Mouse (Mus musculus): ENCODE results near the gene Robo2.
"Not testable (repeated sequence)": the region's sequence is repeated elsewhere in the genome, so short reads cannot be mapped to it uniquely, and the experiment has no call there.

The Robo2 gene

GRCm38 (mm10) chr16:74200024-74200703 lies 211.5 kb downstream of the Robo2 start:
- DNase-seq, result no peak

- no peak for DNase-seq
Observed at GRCm38 (mm10) chr16:74192979-74193554, 218.6 kb downstream of the Robo2 start.

GRCm38 (mm10) chr16:74191621-74192020 lies 220.0 kb downstream of the Robo2 start:
- DNase-seq, result no peak

GRCm38 (mm10) chr16:74182509-74183113 lies 229.0 kb downstream of the Robo2 start:
- DNase-seq, result peak; percentile 6

- no peak for DNase-seq
Observed at GRCm38 (mm10) chr16:74172673-74173072, 239.0 kb downstream of the Robo2 start.

GRCm38 (mm10) chr16:74169642-74170041 lies 242.0 kb downstream of the Robo2 start:
- DNase-seq, result no peak

- DNase-seq, result no peak
Observed at GRCm38 (mm10) chr16:74169121-74169520, 242.5 kb downstream of the Robo2 start.

GRCm38 (mm10) chr16:74167832-74168231 lies 243.8 kb downstream of the Robo2 start:
- DNase-seq, result no peak

- no peak for DNase-seq
Observed at GRCm38 (mm10) chr16:74162041-74162440, 249.6 kb downstream of the Robo2 start.

GRCm38 (mm10) chr16:74159189-74159588 lies 252.4 kb downstream of the Robo2 start:
- DNase-seq, result no peak

- no peak for DNase-seq
Observed at GRCm38 (mm10) chr16:74136181-74136580, 275.4 kb downstream of the Robo2 start.

GRCm38 (mm10) chr16:74132833-74133232 lies 278.8 kb downstream of the Robo2 start:
- peak; percentile 11 for DNase-seq

GRCm38 (mm10) chr16:74131370-74131769 lies 280.3 kb downstream of the Robo2 start:
- DNase-seq, result no peak

GRCm38 (mm10) chr16:74128443-74128983 lies 283.1 kb downstream of the Robo2 start:
- no peak for DNase-seq

GRCm38 (mm10) chr16:74113155-74113554 lies 298.5 kb downstream of the Robo2 start:
- no peak for DNase-seq

GRCm38 (mm10) chr16:74111101-74111500 lies 300.5 kb downstream of the Robo2 start:
- no peak for DNase-seq

GRCm38 (mm10) chr16:74104449-74104848 lies 307.2 kb downstream of the Robo2 start:
- not testable (repeated sequence) for DNase-seq

GRCm38 (mm10) chr16:74092997-74093801 lies 318.4 kb downstream of the Robo2 start:
- DNase-seq, result peak; percentile 7

- no peak for DNase-seq
Observed at GRCm38 (mm10) chr16:74089951-74090350, 321.7 kb downstream of the Robo2 start.

- no peak for DNase-seq
Observed at GRCm38 (mm10) chr16:74084188-74084587, 327.4 kb downstream of the Robo2 start.

- DNase-seq, result no peak
Observed at GRCm38 (mm10) chr16:74072671-74073070, 339.0 kb downstream of the Robo2 start.

GRCm38 (mm10) chr16:74070628-74071027 lies 341.0 kb downstream of the Robo2 start:
- DNase-seq, result no peak

- DNase-seq, result no peak
Observed at GRCm38 (mm10) chr16:74065958-74066357, 345.7 kb downstream of the Robo2 start.

Measured in kidney, adult 9 months (tissue).